Mouse (Mus musculus) liver, embryonic 11.5 days (tissue): ENCODE measurements around the gene Cbarp. TPM values are rescaled to one million over a fixed set of nuclear protein-coding genes. Genes with fewer than 3 reads are reported as not detected.

Source experiments
- ATAC-seq: fragments of 200-750 bp; cut with Nextera tagmentation; replicated peaks from 2 replicates; pipeline ENCODE4 v1.8.0; 2017; ENCODE audit warnings: moderate number of reproducible peaks, mild to moderate bottlenecking, moderate TSS enrichment, moderate library complexity; ENCODE audit not compliant: low FRiP score
- DNase-seq: peaks from one replicate; pipeline ENCODE4 v3.0.0-alpha.2; 2017; ENCODE audit warnings: low spot score
- H3K27ac ChIP-seq: fragments of 300-500 bp; sonication (generic); 2 replicates; pipeline ENCODE4 v1.5.1; 2014; ENCODE audit warnings: mild to moderate bottlenecking, low read depth, low read length, control low read depth
- H3K27me3 ChIP-seq: fragments of 300-500 bp; sonication (generic); replicated peaks from 2 replicates; pipeline ENCODE4 v1.6.1; 2014; ENCODE audit warnings: low read length, mixed read lengths; ENCODE audit not compliant: control insufficient read depth, insufficient read depth
- H3K36me3 ChIP-seq: fragments of 300-500 bp; sonication (generic); 2 replicates; pipeline ENCODE4 v1.6.1; 2014; ENCODE audit warnings: mild to moderate bottlenecking, low read length, moderate library complexity, mixed read lengths; ENCODE audit not compliant: control insufficient read depth, insufficient read depth
- H3K4me1 ChIP-seq: fragments of 300-500 bp; sonication (generic); replicated peaks from 2 replicates; pipeline ENCODE4 v1.6.1; 2014; ENCODE audit warnings: low read length, mixed read lengths; ENCODE audit not compliant: control insufficient read depth, insufficient read depth
- H3K4me2 ChIP-seq: fragments of 300-500 bp; sonication (generic); 2 replicates; pipeline ENCODE4 v1.6.1; 2014; ENCODE audit warnings: mild to moderate bottlenecking, control low read depth, moderate library complexity
- H3K4me3 ChIP-seq: fragments of 300-500 bp; sonication (generic); 2 replicates; pipeline ENCODE4 v1.5.1; 2014; ENCODE audit warnings: low read depth, low read length, control low read depth
- H3K9ac ChIP-seq: fragments of 300-500 bp; sonication (generic); 2 replicates; pipeline ENCODE4 v1.6.1; 2014; ENCODE audit warnings: low read depth, low read length, control low read depth
- H3K9me3 ChIP-seq: fragments of 300-500 bp; sonication (generic); 2 replicates; pipeline ENCODE4 v1.6.1; 2016; ENCODE audit warnings: low read length, inconsistent platforms, mixed read lengths; ENCODE audit not compliant: control insufficient read depth
- WGBS: fragments of 180-500 bp; shearing (Covaris S2); extraction: QIAGEN DNeasy Blood & Tissue Kit; methylation state at CpG from one replicate; pipeline ENCODE4 v1.1.7; 2014; 5-methylcytosine and 5-hydroxymethylcytosine counted together
- polyA plus RNA-seq: library from polyadenylated mRNA; unstranded; fragments of >200 nt; fragmentation: Nextera tagmentation; extraction: Ambion mirVana; gene quantifications from 2 replicates; pipeline ENCODE4 v1.2.1, GENCODE M21; 2014

Cbarp gene
- polyA plus RNA-seq, 1 experiment from 2014 or later: 2.8 TPM

GRCm38 (mm10) chr10:80095547-80095946 lies 45.1 kb downstream of the Cbarp start:
- DNase-seq: no peak

GRCm38 (mm10) chr10:80094684-80095083 lies 46.0 kb downstream of the Cbarp start:
- no peaks in the 10 kb centered on the region for H3K27me3 ChIP-seq
- no peak overlapping the region for H3K4me3 ChIP-seq
- H3K4me2 ChIP-seq: no peak overlapping the region
- H3K9ac ChIP-seq: no peak overlapping the region
- 79% methylated on average over 3 of the region's 3 CpGs for WGBS
- H3K36me3 ChIP-seq: no peaks in the 10 kb centered on the region; the same call in 1 of the 2 replicates
- ATAC-seq: no peak
- DNase-seq: no peak
- H3K27ac ChIP-seq: no peak overlapping the region
- H3K9me3 ChIP-seq: no peaks in the 10 kb centered on the region
- H3K4me1 ChIP-seq: peaks cover 41% of the 10 kb centered on the region

More at GRCm38 (mm10) chr10:80095547-80095946, 45.1 kb downstream of the Cbarp start:
- H3K27ac ChIP-seq: no peak overlapping the region
- 87% methylated on average over 5 of the region's 5 CpGs for WGBS
- no peak for ATAC-seq
- no peaks in the 10 kb centered on the region for H3K9me3 ChIP-seq
- no peak overlapping the region for H3K4me2 ChIP-seq
- no peak overlapping the region for H3K4me3 ChIP-seq
- no peaks in the 10 kb centered on the region; the same call in 1 of the 2 replicates for H3K36me3 ChIP-seq
- peaks cover 48% of the 10 kb centered on the region for H3K4me1 ChIP-seq
- H3K27me3 ChIP-seq: no peaks in the 10 kb centered on the region
- H3K9ac ChIP-seq: no peak overlapping the region

- 90% methylated on average over 6 of the region's 6 CpGs for WGBS
- Histone ChIP-seq H3K4me2 (no peak overlapping the region), H3K4me3 (no peak overlapping the region), H3K9me3 (no peaks in the 10 kb centered on the region), H3K9ac (no peak overlapping the region), H3K27ac (no peak overlapping the region), H3K36me3 (no peaks in the 10 kb centered on the region; the same call in 1 of the 2 replicates), H3K27me3 (no peaks in the 10 kb centered on the region), H3K4me1 (peaks cover 38% of the 10 kb centered on the region)
- DNase-seq (no peak), ATAC-seq (no peak)
Observed at GRCm38 (mm10) chr10:80094085-80094484, 46.5 kb downstream of the Cbarp start.

- Histone ChIP-seq H3K9ac (no peak overlapping the region; the same call in 1 of the 2 replicates), H3K4me3 (no peak overlapping the region), H3K27ac (no peak overlapping the region), H3K36me3 (no peaks in the 10 kb centered on the region; the same call in 1 of the 2 replicates), H3K4me1 (peaks cover 27% of the 10 kb centered on the region), H3K9me3 (no peaks in the 10 kb centered on the region), H3K4me2 (no peak overlapping the region), H3K27me3 (no peaks in the 10 kb centered on the region)
- 84% methylated on average over 5 of the region's 5 CpGs for WGBS
- DNase-seq (no peak), ATAC-seq (no peak)
Observed at GRCm38 (mm10) chr10:80092690-80093089, 47.9 kb downstream of the Cbarp start.

- H3K4me3 ChIP-seq: no peak overlapping the region
- DNase-seq (no peak), ATAC-seq (no peak)
- H3K9ac ChIP-seq: no peak overlapping the region
- no peak overlapping the region for H3K27ac ChIP-seq
- WGBS: 94% methylated on average over 6 of the region's 6 CpGs
- no peaks in the 10 kb centered on the region for H3K27me3 ChIP-seq
- no peak overlapping the region for H3K4me2 ChIP-seq
- peaks cover 19% of the 10 kb centered on the region for H3K4me1 ChIP-seq
- H3K9me3 ChIP-seq: no peaks in the 10 kb centered on the region
- no peaks in the 10 kb centered on the region; the same call in 1 of the 2 replicates for H3K36me3 ChIP-seq
Observed at GRCm38 (mm10) chr10:80091527-80091926, 49.1 kb downstream of the Cbarp start.

- ATAC-seq (0 out of 2 replicates have a peak, but pooled peaks have one; percentile 21), DNase-seq (no peak)
- Histone ChIP-seq H3K36me3 (peaks cover 4% of the 10 kb centered on the region; the same call in 1 of the 2 replicates), H3K27ac (no peak overlapping the region), H3K9ac (no peak overlapping the region; the same call in 1 of the 2 replicates), H3K4me1 (peaks cover 9% of the 10 kb centered on the region; the same call in 1 of the 2 replicates), H3K4me3 (no peak overlapping the region), H3K27me3 (no peaks in the 10 kb centered on the region), H3K4me2 (no peak overlapping the region), H3K9me3 (no peaks in the 10 kb centered on the region)
- 39% methylated on average over 4 of the region's 4 CpGs for WGBS
Observed at GRCm38 (mm10) chr10:80089146-80089545, 51.5 kb downstream of the Cbarp start.

GRCm38 (mm10) chr10:80087483-80087882 lies 53.2 kb downstream of the Cbarp start:
- DNase-seq (no peak), ATAC-seq (no peak)
- Histone ChIP-seq H3K9me3 (no peaks in the 10 kb centered on the region), H3K4me3 (no peak overlapping the region), H3K4me2 (no peak overlapping the region), H3K36me3 (peaks cover 7% of the 10 kb centered on the region; the same call in 1 of the 2 replicates), H3K27me3 (no peaks in the 10 kb centered on the region), H3K4me1 (peaks cover 9% of the 10 kb centered on the region; the same call in 1 of the 2 replicates), H3K27ac (no peak overlapping the region; the same call in 1 of the 2 replicates), H3K9ac (0 out of 2 replicates have a peak overlapping the region, but pooled peaks have one; percentile 25)
- 72% methylated on average over 8 of the region's 8 CpGs for whole genome bisulfite sequencing

GRCm38 (mm10) chr10:80086847-80087246 lies 53.8 kb downstream of the Cbarp start:
- DNase-seq (no peak), ATAC-seq (no peak)
- no peaks in the 10 kb centered on the region for H3K9me3 ChIP-seq
- H3K4me2 ChIP-seq: no peak overlapping the region
- H3K27ac ChIP-seq: peak overlapping the region; percentile 32; the same call in 1 of the 2 replicates
- no peak overlapping the region for H3K9ac ChIP-seq
- peaks cover 9% of the 10 kb centered on the region; the same call in 1 of the 2 replicates for H3K4me1 ChIP-seq
- WGBS: 37% methylated on average over 3 of the region's 3 CpGs
- no peak overlapping the region for H3K4me3 ChIP-seq
- H3K36me3 ChIP-seq: peaks cover 13% of the 10 kb centered on the region; the same call in 1 of the 2 replicates
- H3K27me3 ChIP-seq: no peaks in the 10 kb centered on the region

- H3K9ac ChIP-seq: no peak overlapping the region
- no peak for DNase-seq
- peaks cover 23% of the 10 kb centered on the region for H3K4me1 ChIP-seq
Observed at GRCm38 (mm10) chr10:80084817-80085487, 55.7 kb downstream of the Cbarp start.

More at GRCm38 (mm10) chr10:80084817-80085487, 55.7 kb downstream of the Cbarp start:
- Histone ChIP-seq H3K27ac (no peak overlapping the region), H3K4me2 (no peak overlapping the region), H3K9me3 (no peaks in the 10 kb centered on the region), H3K4me3 (no peak overlapping the region), H3K36me3 (peaks cover 24% of the 10 kb centered on the region), H3K27me3 (no peaks in the 10 kb centered on the region)
- 83% methylated on average over 9 of the region's 9 CpGs for WGBS
- no peak for ATAC-seq
